Mouse (Mus musculus): ENCODE measurements at regions not wholly inside any gene's neighbourhood (a gene's known extent, or its start where the extent isn't known, plus 50 kb on each side); places are given as distances from the start of the nearest gene placed in this dataset.

DNA sequence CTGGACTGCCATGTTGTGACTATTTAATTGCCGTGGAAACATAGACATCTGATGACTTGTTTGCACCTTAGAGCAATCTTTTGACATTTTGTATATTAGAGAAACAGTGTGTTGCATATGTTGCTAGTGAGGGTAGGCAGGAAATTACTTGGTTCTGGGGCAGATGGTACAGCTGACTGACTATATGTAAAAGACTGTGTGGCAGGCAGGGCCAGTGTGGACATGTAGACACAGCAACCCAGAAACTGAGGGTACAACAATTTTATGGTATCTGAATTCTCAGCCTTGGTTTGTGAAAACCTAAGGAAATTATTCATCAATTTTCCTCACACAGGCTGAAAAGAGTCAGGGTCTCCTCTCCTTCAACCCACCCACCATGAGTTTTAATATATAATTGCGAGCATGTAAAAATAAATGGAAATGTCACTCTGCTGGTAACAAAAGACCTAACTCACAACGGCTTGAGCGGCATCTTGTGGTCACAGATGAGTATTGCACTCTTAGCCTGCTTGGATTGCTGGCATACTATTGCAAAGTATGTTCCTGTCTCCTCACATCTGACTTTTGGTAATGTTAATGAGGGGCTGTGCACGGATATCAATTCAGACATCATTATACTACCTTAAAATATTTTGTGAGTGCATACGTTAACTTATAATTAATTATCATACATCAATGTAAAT, 329.8 kb downstream of the Psat1 start:
- peak; percentile 77 for DNase-seq

- peak; percentile 72 for DNase-seq
Observed at GRCm38 (mm10) chr19:15614648-15615561, 332.2 kb downstream of the Psat1 start.

GRCm38 (mm10) chr19:15611137-15611758, 335.9 kb downstream of the Psat1 start:
- DNase-seq: peak; percentile 47

DNA sequence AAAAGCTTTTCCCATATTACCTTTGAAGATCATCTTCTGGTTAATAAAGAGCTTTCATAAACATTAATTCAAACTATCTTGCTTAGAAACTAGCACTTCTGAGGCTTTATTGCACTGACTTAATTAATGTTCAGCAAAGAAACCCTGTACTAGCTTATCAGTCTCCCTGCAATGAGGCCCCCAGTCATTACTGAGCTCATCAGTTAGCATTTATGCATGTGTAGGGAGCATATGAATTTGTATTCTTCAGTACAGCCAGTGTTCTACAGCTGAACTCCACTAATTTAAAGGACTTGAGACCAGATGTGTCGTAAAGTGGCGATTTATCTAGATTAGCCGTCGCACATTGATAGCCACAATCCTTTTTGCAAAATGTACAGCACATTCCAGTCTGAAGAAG, 340.7 kb downstream of the Psat1 start:
- no peak for DNase-seq

DNA sequence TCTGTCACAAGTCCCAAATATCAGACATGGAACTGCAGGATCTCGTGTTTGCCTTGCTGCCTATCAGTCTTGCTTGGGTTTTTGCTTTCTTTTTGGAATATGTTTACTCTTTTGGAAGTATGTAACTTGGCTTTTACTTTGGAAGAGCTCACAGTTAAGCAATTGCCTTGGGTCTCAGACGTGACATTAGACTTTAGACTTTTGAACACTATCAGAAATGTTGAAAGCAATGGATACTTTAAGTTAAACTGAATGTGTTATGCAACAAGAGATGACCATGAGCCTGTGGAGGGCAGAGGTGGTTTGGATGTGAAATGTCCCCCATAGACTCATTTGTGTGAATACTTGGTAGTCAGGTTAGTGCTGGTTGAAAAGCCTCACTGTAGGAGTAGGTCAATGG, 354.3 kb downstream of the Psat1 start:
- DNase-seq: no peak

DNA sequence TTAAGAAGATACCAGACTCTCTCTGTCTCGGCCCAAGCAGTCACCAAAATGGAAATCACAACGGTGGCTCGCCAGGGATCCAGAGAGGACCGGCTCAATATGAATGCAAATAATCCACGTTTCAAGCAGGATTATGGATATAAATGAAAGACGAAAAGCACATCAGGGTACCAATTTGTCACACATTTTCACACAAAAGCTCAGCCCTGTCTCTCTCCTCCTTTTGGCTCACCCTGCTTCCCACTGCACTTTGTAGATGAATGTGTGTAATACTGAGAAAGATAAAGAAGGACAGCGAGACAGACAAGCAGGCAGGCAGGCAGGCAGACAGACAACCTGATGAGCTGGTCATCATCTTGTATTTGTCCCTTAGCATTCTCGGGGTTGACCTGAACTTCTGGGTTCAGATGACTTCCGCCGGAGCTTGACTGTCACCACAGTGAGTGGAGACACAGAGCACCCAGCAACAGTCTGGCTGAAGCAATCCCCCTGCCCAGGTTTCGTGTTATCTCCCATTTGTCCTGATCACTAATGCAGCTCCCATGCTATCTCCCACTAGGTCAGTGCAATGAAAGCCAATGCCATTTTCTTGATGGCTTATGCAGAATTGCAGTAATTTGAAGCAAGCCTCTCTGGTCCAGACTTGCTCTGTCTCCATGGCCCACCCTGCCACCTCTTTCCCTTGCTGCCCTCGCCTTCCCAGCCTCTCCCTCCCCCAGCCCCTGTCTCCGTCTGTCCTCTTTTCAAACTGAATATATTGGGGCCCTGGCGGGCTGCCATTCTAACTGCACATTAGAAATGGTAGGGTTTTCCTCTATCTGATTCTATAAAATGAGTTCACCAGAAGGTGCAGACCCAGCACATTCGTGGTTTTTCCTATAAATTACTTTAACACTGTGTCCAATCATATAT, 363.1 kb downstream of the Psat1 start:
- DNase-seq: peak; percentile 27

GRCm38 (mm10) chr19:15583106-15583781, 363.9 kb downstream of the Psat1 start:
- peak; percentile 16 for DNase-seq

DNA sequence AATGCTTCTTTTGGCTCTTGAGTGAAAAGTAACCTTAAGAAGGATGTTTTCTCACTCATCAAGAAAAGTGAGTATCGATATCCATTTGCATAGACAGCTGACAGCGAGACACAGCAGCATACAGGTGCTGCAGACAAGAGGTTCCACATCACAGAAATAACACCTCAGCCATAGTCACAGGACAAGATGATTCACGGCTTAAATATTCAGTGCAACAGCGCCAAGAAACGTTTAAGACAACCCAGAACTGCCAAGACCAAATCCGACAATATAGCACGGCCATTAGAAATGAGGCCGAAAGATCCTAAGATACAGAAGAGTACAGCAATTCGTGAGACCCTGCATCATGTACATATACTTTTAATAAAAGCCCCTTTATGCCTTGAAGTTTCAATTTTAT, 375.9 kb downstream of the Psat1 start:
- no peak for DNase-seq

DNA sequence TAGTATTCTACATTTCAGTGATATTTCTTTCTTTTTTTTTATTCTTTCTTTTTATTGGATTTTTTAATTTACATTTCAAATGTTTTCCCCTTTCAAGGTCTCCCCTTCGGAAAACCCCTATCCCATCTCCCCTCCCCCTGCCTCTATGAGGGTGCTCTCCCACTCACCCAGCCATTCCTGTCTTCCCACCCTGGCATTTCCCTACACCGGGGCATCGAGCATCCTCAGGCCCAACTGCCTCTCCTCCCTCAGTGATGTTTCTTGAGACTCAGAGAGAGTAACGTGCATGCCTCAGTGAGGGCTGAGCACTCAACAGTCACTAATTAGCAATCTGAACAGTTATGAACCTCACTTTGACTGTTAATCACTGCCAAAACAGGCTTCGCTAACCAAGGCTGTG, 385.6 kb downstream of the Psat1 start:
- no peak for DNase-seq

DNA sequence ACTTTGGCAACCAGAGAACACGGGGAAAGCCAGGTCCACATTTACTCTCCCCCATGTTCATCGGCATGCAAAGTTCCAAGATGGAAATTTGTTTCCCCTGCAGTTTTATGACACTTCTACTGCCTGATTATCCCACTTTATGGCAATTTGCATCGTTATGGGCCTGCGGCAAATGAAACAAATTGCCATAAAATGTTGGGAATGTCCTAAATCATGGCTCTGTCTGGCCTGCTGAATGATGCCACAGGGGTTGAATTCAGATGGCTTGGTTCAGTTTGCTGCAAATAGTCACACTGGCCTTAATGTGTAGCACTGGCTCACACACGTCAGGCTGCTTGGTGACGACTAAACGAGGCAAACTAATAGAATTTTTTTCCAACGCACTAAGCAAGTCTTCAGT, 393.2 kb downstream of the Psat1 start:
- no peak for DNase-seq

GRCm38 (mm10) chr19:15517853-15518252, 429.3 kb downstream of the Psat1 start:
- DNase-seq: no peak

DNA sequence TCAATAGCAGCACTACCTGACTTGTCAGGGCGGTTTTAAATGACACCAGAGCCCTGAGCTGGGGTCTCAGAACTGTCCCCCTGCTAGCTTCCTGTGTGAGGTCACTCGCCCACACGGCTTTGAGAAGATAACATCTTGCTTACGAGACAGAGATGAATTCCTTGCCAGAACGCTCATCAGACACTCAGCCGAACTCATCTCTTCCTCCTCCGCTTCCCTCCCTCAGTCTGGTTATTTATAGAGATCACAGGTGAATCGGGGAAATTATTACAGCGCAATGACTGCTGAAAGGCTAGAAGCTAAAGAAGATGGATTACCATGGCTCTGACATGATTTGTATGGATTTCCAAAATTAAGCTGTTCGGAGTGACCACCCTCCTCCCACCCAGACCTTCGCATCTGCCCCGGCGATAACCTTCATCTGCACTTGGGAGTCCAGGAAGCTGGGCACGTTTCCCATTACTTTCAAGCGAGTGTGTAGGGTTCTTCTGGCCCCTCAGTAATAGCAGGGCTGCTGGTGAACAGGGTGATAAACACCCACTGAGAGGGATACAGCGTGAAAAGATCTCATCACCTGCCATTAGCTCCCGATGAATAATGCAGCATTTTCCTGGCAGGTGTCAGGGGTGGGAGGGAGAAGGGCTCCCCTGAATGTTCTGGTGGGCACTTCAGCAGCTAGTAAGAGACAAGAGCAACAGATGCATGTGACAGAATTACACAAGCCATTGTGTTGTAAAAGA, 430.4 kb downstream of the Psat1 start:
- peak; percentile 22 for DNase-seq

DNA sequence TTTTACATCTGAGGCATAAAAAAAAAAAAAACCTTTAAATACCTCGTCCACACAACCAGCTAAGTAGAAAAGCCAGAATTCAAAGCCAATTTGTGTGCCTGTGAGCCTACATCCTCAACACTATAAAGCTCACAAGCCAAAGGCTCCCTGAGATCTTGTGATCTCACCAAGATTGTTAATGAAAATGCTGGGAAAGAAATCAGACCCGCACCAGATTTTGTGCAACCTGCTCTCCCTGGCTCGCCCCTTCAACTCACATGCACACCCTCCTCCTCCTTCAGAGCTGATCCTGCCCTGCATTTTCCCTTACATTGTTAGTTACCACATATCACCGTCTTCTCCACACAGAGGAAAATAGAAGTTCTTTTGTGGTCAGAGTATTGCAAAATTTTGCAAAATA, 433.9 kb downstream of the Psat1 start:
- no peak for DNase-seq

GRCm38 (mm10) chr19:15510395-15510794, 436.7 kb downstream of the Psat1 start:
- DNase-seq: no peak

DNA sequence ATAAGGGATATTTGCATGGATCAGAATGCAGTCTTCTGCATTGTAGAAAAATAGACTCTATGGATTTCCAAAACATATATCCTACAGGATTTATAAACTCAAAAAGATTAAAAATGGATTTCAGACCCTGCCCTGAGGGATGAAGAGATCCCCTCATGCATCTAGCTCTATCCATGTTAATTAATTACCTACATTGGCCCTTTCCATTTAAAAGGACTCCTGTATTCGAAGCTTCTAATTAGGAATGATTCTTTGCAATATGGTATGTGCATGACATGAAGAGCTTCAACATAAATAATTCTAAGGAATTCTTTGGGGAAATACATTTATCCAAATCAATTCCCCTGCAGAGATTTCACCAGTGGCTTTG, 444.2 kb downstream of the Psat1 start:
- DNase-seq: no peak

GRCm38 (mm10) chr19:15502315-15502984, 444.7 kb downstream of the Psat1 start:
- no peak for DNase-seq

GRCm38 (mm10) chr19:15495532-15495931, 451.6 kb downstream of the Psat1 start:
- DNase-seq: no peak

GRCm38 (mm10) chr19:15487576-15487975, 459.6 kb downstream of the Psat1 start:
- no peak for DNase-seq

DNA sequence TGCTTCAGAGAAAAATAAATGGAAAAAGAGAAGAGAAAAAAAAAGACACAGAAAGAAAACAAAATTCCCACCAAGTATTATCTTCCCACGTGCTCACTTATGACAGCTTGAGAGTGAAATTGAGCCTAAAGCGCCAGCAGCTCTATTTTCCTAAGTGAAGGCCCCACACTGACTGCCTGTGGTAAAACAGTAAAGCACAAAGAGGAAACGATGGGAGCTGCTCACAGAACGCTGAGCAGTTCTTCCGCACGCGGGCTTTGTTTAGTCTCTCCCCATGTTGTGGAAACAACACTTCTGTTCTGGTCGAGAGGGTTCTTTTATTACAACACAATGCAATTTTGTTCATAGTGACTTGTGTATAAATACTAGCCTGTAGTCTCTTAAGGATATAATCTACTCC, 465.5 kb downstream of the Psat1 start:
- no peak for DNase-seq

DNA sequence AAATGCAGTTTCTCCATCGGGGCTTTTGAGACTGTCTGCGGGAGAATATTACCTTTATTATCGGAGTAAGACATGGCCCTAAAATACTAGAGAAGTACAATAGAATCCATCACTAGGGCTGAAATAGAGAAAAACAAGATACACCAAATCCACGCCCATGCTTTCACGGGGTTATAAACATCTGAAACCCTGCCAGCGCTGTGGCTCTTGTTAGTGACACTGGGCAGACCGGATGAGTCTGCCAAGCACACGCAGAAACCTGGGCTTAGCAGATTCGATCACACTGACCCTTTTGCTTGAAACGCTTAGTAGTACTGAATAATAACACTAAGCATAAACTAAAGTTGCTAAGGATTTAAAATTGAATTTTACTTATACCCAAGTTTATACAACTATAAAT, 477.6 kb downstream of the Psat1 start:
- no peak for DNase-seq

DNA sequence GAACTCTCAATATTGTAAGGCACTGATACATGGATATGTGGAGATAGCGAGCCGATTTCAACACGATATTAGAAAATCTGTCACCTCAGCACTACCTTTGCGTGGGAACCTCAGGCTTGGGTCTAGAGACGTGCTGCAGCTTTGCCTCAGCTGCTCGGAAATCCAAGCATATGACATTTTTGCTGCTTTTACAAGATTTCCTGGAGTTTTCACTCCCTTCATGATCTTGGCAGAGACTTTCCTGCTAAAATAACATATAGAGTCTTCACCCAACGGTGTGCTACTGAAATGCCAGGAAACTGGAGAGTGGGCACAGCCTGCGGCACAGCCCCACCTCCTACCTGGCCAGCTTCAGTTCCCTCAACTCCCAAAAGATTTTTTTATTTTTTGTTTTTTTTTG, 480.4 kb downstream of the Psat1 start:
- no peak for DNase-seq

Measured in embryo, embryonic 11 days (tissue).